Mouse (Mus musculus) adrenal gland, postnatal 10 days (tissue): ENCODE results near the gene 5530401A14Rik. TPM values are rescaled to one million over a fixed set of nuclear protein-coding genes. Genes with fewer than 3 reads are reported as not detected.

Source experiments
- DNase-seq: peaks from one replicate; pipeline ENCODE4 v3.0.0; 2021; ENCODE audit warnings: mixed read lengths
- long read RNA-seq, 2 experiments: library from polyadenylated mRNA; stranded (forward); transcript quantifications; one replicate each; pipeline ENCODE4 v2.0.0; 2021
- total RNA-seq, 2 experiments: library from RNA; stranded (reverse); gene quantifications; 2 replicates each; pipeline ENCODE4 v1.2.3; 2021

The 5530401A14Rik gene
- total RNA-seq: under 1 TPM in 1 of 2 experiments, not detected in 1; 0.12 TPM
- long read RNA-seq, experiment 1: 0 reads
- long read RNA-seq, experiment 2: 0 reads

DNA sequence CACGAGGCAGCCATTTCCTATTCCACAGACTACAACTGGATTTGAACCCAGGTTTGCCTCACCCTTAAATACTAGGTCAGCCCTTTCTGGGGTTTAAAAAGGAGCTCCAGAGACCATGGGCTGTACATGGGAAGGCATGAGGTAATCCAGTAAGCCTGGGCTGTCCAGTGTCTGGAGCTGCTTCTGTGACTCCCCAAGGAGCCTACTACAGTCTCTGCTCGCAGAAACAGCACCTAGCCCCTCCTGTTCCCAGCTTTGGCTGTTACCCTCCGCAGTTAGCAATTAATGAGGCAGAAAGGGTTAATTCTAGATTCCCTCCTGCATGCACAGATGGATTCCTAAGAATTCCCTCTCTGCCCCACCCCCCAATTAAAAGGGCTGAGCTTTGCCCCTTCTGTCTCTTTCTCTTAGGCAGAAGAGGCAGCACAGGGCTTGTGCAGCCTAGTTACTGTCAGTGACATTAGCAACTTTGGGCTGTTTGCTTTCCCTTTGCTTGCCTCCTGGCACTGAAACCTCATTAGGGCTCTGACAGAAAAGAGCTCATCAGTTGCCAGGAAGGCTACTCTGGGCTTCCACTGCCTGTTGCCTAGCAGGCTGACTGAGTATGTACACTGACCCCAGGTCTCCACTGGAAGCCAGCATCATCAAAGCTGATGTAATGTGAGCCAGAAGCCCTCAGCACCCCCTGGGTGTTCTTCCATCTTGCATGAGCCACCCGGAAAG is at the start of gene 5530401A14Rik:
TSS of gene 5530401A14Rik (plus strand) at position 424 of the 723 bp plus-strand sequence.
- DNase-seq: no peak

DNA sequence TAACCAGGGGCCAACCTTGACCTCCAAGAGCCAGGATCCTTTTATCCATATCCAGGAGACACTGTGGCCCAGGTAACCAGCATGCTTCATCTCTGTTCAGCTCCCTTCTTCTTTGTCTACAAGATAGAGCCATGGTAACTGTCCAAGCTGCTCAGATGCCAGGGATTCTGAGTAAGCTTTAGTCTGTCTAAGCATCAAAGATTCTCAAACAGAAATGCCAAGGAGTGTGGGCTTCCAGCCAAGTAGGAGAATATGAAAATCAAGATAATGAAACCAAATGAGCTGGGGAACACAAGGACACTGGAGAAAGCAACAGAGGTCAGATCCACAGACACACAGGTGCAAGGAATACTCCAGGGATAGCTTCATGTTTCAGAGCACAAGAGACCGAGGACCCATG is 45.7 kb upstream of the 5530401A14Rik start:
- DNase-seq: peak; percentile 37

DNA sequence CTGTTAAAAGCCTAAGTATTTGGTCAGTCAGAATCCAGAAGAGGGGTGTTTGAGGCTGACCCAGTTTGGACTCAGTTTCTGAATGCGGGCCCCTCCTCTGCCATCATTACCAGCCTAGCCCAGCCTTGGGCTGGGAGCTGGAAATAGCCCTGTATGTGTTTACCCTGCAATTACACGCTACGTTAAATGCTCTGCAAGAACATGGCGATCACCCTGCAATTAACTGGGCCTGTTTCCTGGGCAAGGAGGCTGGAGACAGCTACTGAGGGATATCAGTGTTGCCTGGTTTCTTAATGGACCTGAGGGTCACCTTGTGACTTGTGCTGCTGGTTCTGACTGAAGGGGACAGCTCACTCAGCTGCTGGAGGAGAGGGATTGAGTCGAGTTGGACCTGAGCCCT is 43.9 kb upstream of the 5530401A14Rik start:
- no peak for DNase-seq

DNA sequence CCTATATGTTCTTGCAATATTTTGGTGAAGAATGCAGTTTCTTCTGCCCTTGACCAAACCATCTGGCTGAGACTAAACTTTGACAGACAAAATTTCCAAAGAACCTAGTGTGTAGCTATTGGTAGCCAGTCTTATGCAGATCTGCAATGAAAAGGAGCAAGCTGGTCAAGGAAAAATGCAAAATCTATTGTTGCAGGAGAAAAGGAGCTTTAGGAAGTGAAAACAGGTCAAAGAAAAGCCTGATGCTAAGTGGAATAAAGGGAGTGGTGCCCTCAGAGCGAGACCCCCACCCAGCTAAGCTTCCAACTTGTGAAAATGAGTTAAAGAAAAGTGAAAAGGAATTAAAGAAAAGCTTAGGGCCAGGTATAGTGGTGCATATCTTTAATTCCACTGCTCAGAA is 28.1 kb upstream of the 5530401A14Rik start:
- DNase-seq: no peak

DNA sequence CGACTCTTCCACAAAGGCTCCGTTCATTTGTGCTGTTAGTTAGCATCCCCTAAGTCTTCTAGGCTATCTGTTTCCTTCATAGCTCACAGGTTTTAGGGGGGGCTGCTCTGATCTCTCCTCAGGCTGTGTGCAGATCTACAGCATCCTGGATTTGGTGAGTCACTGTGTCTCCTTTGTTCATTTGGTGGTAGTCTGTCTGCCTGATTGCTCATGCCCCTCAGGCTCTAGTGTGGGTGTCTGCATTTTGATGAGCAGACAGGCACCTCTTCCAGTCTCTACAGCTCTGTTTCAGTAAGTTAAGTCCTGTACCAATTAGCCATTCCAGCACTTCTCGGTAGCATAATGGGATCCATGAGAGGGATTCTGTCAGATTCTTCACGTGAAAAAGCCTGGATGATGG is 22.0 kb upstream of the 5530401A14Rik start:
- DNase-seq: no peak

DNA sequence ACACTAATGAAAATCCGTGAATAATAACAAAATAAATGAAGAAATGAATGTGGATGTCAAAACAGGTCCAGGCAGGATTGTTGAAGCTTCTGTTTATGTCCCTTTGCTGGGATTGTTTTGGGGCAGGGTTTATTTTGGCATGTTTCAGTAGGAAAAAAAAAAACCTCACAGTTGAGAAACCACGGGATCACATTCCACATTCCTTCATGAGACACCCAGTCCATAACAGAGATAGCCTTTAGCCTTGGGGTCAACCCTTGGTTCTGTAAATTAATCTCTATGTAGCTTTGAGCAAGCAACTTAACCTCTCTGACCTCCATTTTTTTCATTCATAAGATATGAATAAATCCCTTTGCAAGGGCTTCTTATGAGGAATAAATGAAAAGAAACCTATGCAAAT is 19.5 kb upstream of the 5530401A14Rik start:
- DNase-seq: no peak

DNA sequence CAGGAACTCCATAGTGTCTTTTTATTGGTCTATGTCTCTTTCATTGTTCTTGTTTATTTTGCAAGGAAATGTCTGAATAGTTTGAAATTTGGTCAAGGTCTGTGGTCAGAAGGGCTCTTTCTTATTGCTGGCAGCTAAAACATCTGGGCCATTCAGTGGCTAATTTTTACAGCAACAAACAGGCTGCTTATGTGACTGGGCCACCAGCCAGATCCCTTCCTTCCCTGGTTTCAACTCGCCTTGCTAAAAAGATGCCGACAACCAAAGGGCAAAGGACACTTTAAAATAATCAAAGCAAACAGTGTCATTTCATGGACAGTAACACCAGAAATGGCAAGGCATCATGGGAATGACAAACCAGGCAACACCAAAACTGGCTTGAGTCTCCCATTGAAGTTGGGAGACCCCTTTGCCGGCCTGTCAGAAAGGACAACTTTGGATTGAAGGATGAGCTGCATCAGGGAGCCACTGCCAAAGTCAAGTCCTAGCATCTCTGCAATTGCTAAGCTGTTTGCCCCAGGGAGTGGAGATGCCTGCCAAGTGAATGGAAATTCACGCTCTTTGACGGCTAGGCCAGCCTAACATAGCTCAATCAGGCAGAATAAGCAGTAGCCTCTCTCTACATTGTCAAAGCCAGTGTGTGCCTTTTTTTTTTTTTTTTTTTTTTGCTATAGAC is 15.3 kb upstream of the 5530401A14Rik start:
- DNase-seq: peak; percentile 34

DNA sequence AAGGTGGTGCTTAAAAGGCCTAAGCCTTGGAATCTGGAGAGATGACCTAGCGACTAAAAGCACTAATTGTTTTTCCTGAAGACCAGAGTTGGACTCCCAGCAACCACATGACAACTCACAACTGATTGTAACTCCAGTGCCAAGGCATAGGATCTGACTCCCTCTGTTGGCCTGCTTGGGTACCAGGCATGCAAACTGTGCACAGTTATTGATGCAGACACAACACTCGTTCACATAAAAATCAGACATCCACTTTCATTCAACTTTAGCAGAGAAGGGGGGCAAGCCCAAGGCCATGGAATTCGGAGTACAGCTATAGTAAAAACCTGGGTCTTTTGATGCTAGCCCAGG is 14.8 kb upstream of the 5530401A14Rik start:
- DNase-seq: no peak

DNA sequence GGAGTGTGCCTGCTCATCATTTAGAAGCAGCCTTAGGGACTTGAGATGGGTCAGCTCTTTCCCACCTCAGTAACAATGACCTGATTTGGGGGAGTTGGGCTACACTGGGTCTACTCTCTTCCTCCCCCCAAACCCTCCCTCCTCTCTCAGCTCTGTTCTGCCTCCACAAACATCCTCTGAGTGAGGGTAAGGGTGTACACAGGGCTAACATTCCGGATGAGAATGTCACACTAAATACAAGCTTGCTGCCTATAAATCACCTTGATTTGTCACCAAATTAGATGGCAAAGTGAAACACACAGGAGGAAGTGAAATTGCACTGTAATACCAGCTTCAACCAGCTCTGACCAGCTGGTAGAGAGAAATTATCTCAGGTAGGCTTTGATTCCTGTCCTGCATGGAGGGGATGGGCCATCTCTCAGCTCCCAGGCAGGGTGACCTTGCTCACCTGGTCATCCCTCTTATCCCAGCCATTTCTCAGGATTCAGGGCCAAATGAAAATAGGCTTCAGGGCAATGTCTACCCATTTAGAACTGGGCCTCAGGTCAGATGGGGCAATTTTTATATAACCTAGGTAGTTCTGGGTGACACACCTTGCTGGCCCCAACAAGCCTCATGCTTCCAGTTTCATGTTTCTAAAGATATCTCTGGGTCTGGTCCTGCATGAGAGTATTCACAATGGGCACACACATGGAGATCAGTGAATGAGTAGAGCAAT is 12.5 kb upstream of the 5530401A14Rik start:
- DNase-seq: no peak

DNA sequence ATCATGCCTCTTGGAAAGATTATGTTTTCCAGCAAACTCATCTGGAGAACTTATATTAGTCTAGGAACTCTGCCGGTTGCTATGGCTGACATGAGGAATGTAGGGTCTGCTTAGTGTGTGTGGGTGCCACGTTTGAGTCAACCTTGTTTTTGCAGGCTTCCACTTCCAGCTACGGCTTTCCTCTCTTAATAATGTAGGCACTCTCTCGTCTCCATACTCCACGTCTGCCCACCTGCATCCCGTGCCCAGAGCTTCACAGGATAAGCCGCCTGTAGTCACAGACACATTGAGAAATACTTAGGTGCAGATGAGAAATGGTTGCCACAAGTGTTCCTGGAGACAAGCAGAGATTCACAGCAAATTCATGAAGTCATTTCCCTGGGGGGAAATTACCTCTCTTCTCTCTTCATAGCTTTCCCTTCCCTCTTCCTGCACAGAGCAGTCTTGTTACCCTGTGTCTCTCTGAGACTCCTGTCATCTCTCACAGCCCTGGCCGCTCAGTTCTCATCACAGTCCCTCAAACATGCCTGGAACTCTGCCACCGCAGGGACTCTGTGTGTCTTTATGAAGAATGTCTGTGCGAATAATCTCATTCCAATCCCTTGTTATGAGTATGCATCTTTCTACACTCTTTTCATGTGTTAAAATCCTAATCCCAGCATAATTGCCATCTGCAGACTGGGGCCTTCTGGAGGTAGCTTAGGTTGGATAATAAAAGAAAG is 5.3 kb downstream of the 5530401A14Rik start:
- no peak for DNase-seq

DNA sequence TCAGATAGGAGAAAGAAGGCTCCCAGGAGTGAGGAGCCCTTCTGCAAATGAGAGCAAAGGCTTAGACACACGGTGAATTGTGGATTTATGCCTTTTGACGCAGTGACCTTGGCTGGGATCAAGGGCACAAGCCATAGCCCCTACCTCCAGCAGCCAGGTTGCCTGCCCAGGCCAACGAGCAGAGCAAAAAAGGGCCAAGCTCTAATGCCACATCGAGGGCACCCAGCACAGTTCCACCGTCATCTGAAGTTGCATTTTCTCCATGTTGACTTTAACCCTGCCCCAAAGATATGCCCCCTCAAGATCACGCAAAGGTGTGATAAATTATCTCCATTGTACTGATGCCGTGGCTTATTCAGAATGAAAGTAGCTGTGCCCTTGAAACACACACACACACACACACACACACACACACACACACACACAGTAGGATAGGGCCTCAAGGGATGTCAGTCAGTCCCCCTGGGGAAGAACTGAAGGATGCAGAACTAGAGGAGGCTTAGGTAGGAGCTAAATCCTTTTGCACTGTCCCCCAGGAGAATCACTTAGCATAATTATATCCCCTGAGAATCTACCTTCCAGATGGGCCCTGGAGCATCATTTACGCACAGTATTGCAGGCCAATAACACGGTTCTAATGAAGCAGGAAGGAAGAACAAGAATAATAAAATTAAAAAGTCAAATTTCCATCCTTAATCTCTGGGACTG is 11.2 kb downstream of the 5530401A14Rik start:
- DNase-seq: peak; percentile 14

DNA sequence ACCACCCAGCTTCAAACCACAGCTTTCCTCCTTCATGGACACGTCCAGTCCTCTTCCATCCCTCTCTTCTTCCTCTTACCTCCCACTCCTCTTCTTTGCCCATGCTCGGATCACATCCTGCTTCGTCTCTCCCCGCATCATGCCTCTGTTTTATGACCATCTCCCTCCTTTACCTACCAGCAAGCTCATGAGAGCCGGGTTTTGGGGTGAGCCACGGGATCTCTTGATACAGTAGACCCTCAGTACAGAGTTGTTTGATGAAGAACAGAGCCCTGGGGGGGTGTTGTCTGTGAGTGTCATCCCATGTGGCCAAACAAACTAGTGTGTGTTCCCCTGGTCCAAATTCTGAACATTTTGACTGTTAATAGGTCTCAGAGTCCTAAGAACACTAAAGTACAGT is 36.0 kb downstream of the 5530401A14Rik start:
- DNase-seq: no peak

DNA sequence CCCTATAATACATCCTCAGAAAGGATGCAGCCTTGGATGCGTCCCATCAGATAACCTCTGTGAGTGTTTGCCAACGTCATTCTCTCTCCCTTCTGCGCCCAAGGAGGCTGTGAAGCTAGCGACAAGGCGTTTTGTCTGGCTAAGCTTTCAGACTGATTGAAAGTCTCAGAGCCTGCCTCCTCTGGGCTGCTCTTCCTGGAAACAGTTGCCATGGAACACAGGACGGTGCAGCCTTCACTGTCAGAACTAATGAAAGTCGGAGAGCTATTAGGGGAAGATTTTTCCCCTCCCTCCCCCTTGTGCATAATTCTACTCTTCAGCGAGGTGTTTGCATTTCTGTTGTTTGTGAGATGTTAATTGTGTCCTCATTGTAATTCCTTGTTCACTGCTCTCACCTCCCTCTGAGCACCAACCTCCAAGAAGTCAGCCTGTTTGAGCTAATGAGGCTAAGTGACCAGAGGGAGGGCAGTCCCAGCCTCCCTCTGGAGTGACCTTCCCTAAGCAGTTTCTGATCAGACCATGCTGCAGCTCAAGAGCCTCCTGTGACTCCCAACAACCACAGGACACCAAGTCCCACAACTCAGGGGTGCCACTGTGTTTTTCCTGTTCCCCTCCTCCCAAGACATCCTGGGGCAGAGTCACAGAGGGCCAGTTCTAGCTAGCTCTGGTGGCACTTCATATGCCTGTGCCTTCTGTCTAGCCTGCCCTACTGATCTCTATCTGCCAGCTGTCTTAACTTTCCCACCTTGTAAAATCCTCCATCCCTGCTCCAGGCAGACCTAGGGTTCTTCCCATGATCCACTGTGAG is 37.3 kb downstream of the 5530401A14Rik start:
- DNase-seq: peak; percentile 48

DNA sequence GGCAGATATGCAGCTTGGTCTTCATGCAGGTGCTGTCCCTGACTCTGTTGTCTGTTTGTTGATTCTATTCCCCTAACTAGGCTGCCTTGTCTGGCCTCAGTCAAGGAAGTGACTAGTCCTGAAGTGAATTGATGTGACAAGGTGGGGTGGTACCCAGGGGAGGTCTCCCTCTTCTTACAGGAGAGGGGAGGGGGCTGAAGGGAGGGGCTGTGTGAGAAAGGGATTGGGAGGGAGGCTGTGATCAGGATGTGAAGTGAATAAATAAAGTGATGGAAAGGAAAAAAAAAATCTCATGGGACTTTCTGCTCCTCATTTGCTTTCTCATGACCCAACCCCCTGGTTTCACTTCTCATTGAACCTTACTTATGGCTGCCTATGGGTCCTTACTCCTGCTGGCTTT is 41.8 kb downstream of the 5530401A14Rik start:
- DNase-seq: no peak

DNA sequence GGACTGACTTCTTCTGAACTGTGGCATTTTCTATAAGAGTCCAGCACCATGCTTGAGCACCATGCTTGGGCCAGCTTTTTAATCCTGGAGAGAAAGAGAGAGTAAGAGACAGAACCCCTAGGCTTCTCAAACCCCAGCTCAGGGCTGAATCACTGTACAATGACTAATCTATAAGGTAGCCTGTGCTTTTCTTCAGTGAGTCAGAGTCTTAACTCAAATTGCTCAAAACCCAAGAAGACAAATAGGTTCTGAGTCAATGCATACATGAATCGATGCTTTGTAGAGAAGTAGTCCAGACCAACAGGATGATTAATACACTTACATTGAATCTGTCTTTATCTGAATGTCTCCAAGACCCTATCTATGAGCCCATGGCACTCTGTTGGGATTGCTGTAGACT is 48.3 kb downstream of the 5530401A14Rik start:
- no peak for DNase-seq

DNA sequence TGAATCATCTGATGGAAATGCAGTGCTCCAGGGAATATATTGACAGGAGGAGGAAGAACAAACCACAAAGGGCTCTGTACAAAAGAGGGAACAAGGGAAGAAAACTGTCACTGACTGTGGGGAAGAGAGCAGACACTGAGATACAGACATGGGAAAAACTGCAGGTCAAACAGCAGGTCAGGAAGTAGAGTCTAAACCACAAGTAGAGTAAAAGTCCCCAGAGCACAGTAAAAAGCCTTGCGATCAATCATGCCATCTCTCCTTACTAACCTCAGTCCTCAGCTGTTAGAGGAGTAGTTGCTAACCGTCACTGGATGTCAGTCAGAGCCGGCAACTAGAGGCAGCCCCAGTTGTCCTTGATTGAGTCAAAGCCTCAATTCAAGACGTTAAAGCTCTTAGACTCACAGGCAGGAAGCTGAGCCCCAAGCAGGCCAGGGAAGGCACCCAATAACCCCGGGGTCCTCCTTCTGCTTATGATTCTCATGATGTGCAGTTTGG is 49.0 kb downstream of the 5530401A14Rik start:
- no peak for DNase-seq

DNA sequence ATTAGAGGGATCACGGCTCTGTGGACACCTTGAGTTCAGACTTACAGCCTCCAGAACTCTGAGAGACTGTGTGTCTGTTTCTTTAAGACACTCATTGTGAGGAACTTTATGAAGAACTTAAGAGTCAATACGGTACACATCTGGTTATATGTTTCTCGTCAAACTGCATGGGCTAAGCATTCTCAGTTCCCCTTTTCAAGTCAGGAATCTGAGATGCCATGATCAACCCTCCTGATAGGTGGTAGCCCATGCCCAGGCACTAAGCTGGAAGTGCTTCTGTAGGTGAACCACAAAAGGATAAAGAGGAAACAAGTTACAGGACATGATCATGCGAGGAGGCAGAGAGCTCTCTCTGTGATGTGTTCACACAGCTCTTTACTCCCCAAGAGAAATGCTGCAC is 52.6 kb downstream of the 5530401A14Rik start:
- DNase-seq: no peak

DNA sequence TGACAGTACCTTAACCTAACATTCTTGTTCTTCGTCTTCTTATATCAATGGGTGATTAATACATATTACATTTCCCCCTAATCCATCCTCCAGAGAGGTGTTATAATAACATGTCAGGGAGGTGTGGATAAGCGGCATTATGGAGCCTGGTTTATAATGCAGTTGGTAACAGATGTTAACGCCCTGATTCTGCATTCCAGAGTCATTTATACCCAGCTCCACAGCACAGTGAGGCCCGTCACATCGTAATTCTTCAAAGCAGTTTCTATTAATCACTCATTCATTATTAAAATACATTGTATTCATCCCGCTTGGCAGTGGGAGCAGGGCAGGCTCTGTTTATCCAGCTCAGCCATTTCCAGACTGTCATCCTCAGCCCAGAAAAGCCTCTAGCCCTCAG is 55.0 kb downstream of the 5530401A14Rik start:
- DNase-seq: no peak

DNA sequence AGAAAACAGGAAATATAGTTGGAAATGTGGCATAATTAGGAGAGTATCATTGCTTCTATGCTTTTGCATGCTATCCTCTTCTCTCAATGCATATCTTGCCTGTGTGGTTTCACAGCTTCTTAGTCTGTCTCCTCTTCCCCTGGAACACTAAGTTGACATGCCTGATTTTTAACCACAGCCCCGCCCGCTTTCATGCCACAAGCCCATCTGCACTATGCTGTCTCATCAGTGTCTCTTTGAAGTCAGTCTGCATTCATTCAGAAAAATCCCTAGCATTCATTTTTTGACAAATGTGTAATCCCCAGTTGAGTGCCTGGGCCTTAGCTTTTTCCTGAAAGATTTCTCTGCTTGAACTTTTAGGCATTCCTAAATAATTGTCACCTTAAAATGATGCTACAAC is 62.6 kb downstream of the 5530401A14Rik start:
- no peak for DNase-seq

DNA sequence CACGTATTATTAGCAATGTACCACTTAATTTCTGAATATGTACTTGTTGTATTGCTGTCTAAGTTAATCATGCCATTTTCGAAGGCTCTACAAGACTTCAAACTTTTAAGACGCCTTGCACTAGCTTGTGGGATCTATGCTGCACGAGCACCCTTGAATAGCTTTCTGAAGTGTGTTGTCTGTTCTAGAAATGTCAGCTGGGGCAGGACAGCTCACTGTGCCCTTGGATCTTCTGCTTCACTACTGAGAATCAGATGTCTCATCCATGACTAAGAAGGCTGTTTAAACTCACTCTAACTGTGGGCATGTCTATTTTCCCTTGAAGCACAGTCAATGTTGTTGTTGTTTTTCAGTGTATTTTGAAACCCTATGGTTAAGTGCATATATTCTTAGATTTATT is 63.2 kb downstream of the 5530401A14Rik start:
- DNase-seq: no peak

DNA sequence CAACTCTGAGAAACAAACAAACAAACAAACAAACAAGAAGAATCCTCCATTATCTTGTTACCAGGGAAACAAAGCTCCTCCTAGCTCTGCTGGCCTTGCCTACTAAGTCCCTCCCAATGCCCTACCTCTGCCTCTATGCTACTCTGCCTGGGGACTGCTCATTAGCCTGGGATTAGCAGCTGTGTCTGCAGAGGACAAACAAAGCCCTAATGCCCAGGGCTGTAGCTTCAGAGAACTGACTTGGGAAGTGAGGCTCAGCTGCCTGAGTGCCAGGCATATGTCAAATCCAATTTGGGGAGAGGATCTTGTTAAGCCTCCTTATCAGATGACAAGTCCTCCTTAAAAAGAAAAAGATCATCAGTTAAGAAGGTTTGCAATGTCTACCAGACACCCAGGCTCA is 65.9 kb downstream of the 5530401A14Rik start:
- no peak for DNase-seq
